Mouse (Mus musculus) MEL (cell line): Measurements from ENCODE around the gene Svs6.
"Not testable (repeated sequence)": the region's sequence is repeated elsewhere in the genome, so short reads cannot be mapped to it uniquely, and the experiment has no call there.

Experiments
- CTCF ChIP-seq, 3 experiments: IDR thresholded peaks in 2 of 3; conservative IDR thresholded peaks in 1 of 3; 2 replicates each; pipeline ENCODE4 v1.5.1; 2011 to 2012; ENCODE audit warnings: low read length in 3 of 3, low read depth in 2 of 3, mild to moderate bottlenecking in 2 of 3, improper control_type of control experiment in 1 of 3, inconsistent platforms in 1 of 3, mixed read lengths in 1 of 3, moderate library complexity in 1 of 3; ENCODE audit not compliant: control insufficient read depth in 1 of 3, insufficient read depth in 1 of 3, poor library complexity in 1 of 3, severe bottlenecking in 1 of 3
- EP300 ChIP-seq, 2 experiments: IDR thresholded peaks; 2 replicates each; pipeline ENCODE4 v1.6.1; 2011; ENCODE audit warnings: improper control_type of control experiment in 2 of 2, low read length in 2 of 2, low read depth in 1 of 2, mild to moderate bottlenecking in 1 of 2
- GATA1 ChIP-seq: IDR thresholded peaks from 2 replicates; pipeline ENCODE4 v1.6.1; 2011; ENCODE audit warnings: low read depth, low read length, improper control_type of control experiment
- MXI1 ChIP-seq: IDR thresholded peaks from 2 replicates; pipeline ENCODE4 v1.6.1; 2011; ENCODE audit warnings: mild to moderate bottlenecking, low read depth, low read length, improper control_type of control experiment
- MYC ChIP-seq: IDR thresholded peaks from 2 replicates; pipeline ENCODE4 v1.6.1; 2011; ENCODE audit warnings: low read depth, mild to moderate bottlenecking, low read length, improper control_type of control experiment, moderate library complexity
- POLR2A ChIP-seq, 2 experiments: IDR thresholded peaks; 2 replicates each; pipeline ENCODE4 v1.6.1; 2011 to 2012; ENCODE audit warnings: low read length in 2 of 2, mild to moderate bottlenecking in 2 of 2, control low read depth in 1 of 2, improper control_type of control experiment in 1 of 2, low read depth in 1 of 2, moderate library complexity in 1 of 2; ENCODE audit not compliant: control insufficient read depth in 1 of 2, insufficient read depth in 1 of 2, poor library complexity in 1 of 2
- POLR2AphosphoS2 ChIP-seq: IDR thresholded peaks from 2 replicates; pipeline ENCODE4 v1.6.1; 2011; ENCODE audit warnings: low read length, improper control_type of control experiment
- POLR2AphosphoS5 ChIP-seq: IDR thresholded peaks from 2 replicates; pipeline ENCODE4 v1.6.1; 2012; ENCODE audit warnings: low read depth, borderline replicate concordance, mild to moderate bottlenecking, inconsistent platforms, low read length, moderate library complexity, mixed read lengths
- TAL1 ChIP-seq: IDR thresholded peaks from 2 replicates; pipeline ENCODE4 v1.6.1; 2012; ENCODE audit warnings: mild to moderate bottlenecking, inconsistent platforms, low read length, moderate library complexity, mixed read lengths
- TCF12 ChIP-seq: IDR thresholded peaks from 2 replicates; pipeline ENCODE4 v1.6.1; 2014; ENCODE audit warnings: low read depth, mild to moderate bottlenecking, inconsistent platforms, low read length, improper control_type of control experiment, moderate library complexity
- UBTF ChIP-seq: IDR thresholded peaks from 2 replicates; pipeline ENCODE4 v1.6.1; 2012; ENCODE audit warnings: low read depth, mild to moderate bottlenecking, inconsistent platforms, low read length, improper control_type of control experiment, moderate library complexity, borderline replicate concordance; ENCODE audit not compliant: insufficient read depth
- ZNF384 ChIP-seq: IDR thresholded peaks from 2 replicates; pipeline ENCODE4 v1.6.1; 2012; ENCODE audit warnings: low read depth, mild to moderate bottlenecking, inconsistent platforms, low read length, improper control_type of control experiment

DNA sequence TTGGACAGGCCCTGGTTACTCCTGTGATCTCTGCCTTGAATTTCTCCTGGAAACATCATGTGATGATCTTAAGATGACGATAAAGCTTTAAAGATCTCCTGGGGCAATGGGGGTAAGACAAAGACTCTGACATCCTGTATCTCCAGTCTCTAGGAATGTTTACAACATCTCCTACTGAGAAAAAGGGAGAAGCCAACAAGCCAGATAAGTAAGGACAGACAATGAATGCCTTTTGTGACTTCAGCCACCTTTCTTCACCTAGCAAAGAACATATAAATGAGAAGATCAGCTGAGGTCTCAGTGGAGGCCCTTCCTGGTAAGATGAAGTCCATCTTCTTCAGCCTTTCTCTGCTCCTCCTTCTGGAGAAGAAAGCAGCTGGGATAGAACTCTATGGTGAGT lies 27.6 kb upstream of the Svs6 start, which contains the start of gene Svs3a:
- TF ChIP-seq EP300 (IDR thresholded peaks at IDR 0.05; ENCODE audit: low read depth in 1 of 2, low read length in 2 of 2); TAL1; CTCF (IDR thresholded peaks at IDR 0.05 in 2 of 3, conservative IDR thresholded peaks at IDR 0.05 in 1 of 3; ENCODE audit: control insufficient read depth in 1 of 3, insufficient read depth in 1 of 3, low read depth in 2 of 3, low read length in 3 of 3, poor library complexity in 1 of 3, severe bottlenecking in 1 of 3); POLR2AphosphoS2; UBTF; POLR2A (IDR thresholded peaks at IDR 0.05; ENCODE audit: control insufficient read depth in 1 of 2, insufficient read depth in 1 of 2, low read depth in 1 of 2, low read length in 2 of 2, poor library complexity in 1 of 2); TCF12; GATA1; MYC; POLR2AphosphoS5; ZNF384; MXI1: not testable (repeated sequence)
